Mouse (Mus musculus) forebrain, embryonic 13.5 days (tissue): Measurements from ENCODE around the gene Elp4. TPM values are rescaled to one million over a fixed set of nuclear protein-coding genes. Genes with fewer than 3 reads are reported as not detected.

Experiments
- ATAC-seq: fragments of 200-750 bp; cut with Nextera tagmentation; 2 replicates; pipeline ENCODE4 v1.8.0; 2017
- H3K27ac ChIP-seq: fragments of 300-500 bp; sonication (generic); 2 replicates; pipeline ENCODE4 v1.5.1; 2015; ENCODE audit warnings: inconsistent platforms, mild to moderate bottlenecking, moderate library complexity
- H3K27me3 ChIP-seq: fragments of 300-500 bp; sonication (generic); 2 replicates; pipeline ENCODE4 v1.6.1; 2015; ENCODE audit warnings: mild to moderate bottlenecking, inconsistent platforms
- H3K36me3 ChIP-seq: fragments of 300-500 bp; sonication (generic); 2 replicates; pipeline ENCODE4 v1.6.1; 2015; ENCODE audit warnings: mild to moderate bottlenecking, inconsistent platforms; ENCODE audit not compliant: poor library complexity, severe bottlenecking
- H3K4me1 ChIP-seq: fragments of 300-500 bp; sonication (generic); 2 replicates; pipeline ENCODE4 v1.6.1; 2015; ENCODE audit warnings: inconsistent platforms
- H3K4me2 ChIP-seq: fragments of 300-500 bp; sonication (generic); 2 replicates; pipeline ENCODE4 v1.6.1; 2015; ENCODE audit warnings: inconsistent platforms, mild to moderate bottlenecking, moderate library complexity
- H3K4me3 ChIP-seq: fragments of 300-500 bp; sonication (generic); 2 replicates; pipeline ENCODE4 v1.5.1; 2015; ENCODE audit warnings: mild to moderate bottlenecking, inconsistent platforms
- H3K9ac ChIP-seq: fragments of 300-500 bp; sonication (generic); 2 replicates; pipeline ENCODE4 v1.6.1; 2015; ENCODE audit warnings: mild to moderate bottlenecking, inconsistent platforms
- H3K9me3 ChIP-seq: fragments of 300-500 bp; sonication (generic); replicated peaks from 2 replicates; pipeline ENCODE4 v1.6.1; 2016; ENCODE audit warnings: inconsistent platforms
- WGBS: fragments of 180-500 bp; shearing (Covaris S2); methylation state at CpG from one replicate; pipeline ENCODE4 v1.1.7; 2015; 5-methylcytosine and 5-hydroxymethylcytosine counted together
- polyA plus RNA-seq: library from polyadenylated mRNA; unstranded; fragments of >200 nt; fragmentation: Nextera tagmentation; extraction: Ambion mirVana; gene quantifications from 2 replicates; pipeline ENCODE4 v1.2.1, GENCODE M21; 2015

Elp4 gene
- polyA plus RNA-seq, 1 experiment from 2014 or later = 52.3 TPM

DNA sequence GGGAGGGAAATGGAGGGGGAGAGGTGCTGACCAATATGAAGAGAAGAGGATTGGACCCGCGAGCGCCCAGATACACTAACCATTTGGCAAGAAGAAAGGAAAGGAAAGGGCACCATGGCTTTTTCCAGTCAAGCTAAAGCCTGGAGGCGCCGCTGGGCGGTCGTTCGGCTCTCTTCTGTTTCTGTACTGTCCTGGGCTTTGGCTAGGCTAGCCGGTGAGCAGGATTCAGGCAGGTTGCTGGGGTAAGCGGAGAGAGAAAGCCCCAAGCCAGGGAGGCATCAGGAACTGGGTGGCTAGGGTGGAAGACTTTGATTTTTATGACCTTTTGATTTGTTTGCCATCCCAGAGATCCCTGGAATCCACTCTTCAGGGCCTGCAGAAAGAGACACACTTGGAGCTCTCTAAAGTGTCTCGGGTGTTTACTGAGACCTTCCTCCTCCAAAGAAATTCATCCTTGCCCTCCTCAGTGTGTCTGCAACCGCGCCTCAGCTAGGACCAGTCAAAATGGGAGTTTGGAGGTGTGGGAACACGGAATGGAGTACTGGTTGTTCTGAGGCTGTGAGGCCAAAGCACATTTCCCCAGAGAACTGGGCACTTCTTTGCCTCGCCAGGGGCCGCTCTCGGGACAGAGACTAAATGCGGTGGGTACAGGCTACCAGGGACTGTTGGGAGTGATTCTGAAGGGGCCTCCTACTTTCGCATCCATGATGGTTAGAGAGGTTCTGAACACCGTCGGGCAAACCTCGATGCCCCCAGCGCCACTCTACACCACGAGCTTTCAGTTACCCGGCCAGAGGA, 232.4 kb downstream of the Elp4 start:
- H3K4me1 ChIP-seq = peaks cover 85% of the 10 kb centered on the region
- H3K9ac ChIP-seq = peak overlapping the region; percentile 81
- H3K4me3 ChIP-seq = peak overlapping the region; percentile 72
- H3K27ac ChIP-seq = peak overlapping the region; percentile 95
- H3K36me3 ChIP-seq = no peaks in the 10 kb centered on the region
- WGBS = 7% methylated on average over 25 of the region's 25 CpGs
- H3K27me3 ChIP-seq = peaks cover 74% of the 10 kb centered on the region
- no peaks in the 10 kb centered on the region for H3K9me3 ChIP-seq
- ATAC-seq = no peak
- H3K4me2 ChIP-seq = peak overlapping the region; percentile 78

DNA sequence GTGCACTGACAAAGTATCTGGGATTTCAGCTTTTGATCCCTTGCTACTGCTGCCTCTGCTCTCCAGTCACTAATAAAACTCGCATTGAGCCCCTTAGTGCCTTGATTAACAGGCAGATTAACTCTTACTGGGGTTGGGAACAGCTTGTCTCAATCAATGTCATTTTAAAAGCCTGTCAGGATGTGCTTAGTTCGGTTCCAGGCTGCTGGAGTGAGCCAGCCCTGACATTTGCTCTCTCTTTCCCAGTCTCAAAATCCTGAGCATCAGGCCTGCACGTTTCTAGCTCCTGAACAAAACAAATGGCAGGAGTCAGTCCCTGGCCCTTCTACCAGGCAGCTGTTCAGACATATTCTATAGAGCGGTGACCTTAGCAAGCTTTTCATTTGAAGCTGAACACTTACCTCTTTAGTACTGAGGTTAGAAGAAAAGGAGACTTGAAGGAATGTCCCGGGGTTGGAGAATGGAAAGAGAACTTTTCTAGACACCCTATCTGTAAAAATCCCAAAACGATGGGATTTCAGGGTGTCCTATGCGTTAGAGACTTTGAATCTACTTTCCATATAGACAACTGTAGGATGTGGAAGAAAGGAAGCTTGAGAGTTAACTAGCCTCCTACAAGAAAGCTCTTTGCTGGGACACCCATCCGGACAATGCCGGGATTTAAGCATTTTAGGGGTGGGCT, 233.1 kb downstream of the Elp4 start:
- no peaks in the 10 kb centered on the region for H3K36me3 ChIP-seq
- H3K27me3 ChIP-seq = peaks cover 82% of the 10 kb centered on the region
- H3K4me3 ChIP-seq = peak overlapping the region; percentile 72
- no peaks in the 10 kb centered on the region for H3K9me3 ChIP-seq
- ATAC-seq = no peak
- H3K27ac ChIP-seq = peak overlapping the region; percentile 95
- peaks cover 89% of the 10 kb centered on the region for H3K4me1 ChIP-seq
- H3K4me2 ChIP-seq = peak overlapping the region; percentile 78
- peak overlapping the region; percentile 81 for H3K9ac ChIP-seq
- WGBS = 7% methylated on average over 9 of the region's 9 CpGs

DNA sequence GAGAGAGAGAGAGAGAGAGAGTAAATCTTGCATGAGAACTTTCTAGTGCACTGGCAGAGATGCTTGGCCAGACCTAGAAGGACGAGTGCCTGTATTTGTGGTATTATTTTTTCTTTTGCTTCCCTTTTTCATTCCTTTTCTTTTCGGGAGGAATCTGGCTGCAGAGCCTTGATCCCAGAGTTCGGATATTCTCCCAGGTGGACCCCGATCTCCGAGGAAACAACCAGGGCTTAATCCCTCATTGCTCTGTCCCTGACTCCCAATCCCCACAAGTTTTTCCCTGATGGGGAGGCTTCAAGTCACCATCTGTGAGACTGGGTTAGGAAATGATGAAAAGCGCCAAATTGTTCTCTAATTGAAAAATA, 233.7 kb downstream of the Elp4 start:
- H3K36me3 ChIP-seq = no peaks in the 10 kb centered on the region
- ATAC-seq = no peak
- peaks cover 89% of the 10 kb centered on the region for H3K4me1 ChIP-seq
- H3K9ac ChIP-seq = peak overlapping the region; percentile 81
- WGBS = 6% methylated on average over 6 of the region's 6 CpGs
- peaks cover 87% of the 10 kb centered on the region for H3K27me3 ChIP-seq
- peak overlapping the region; percentile 78 for H3K4me2 ChIP-seq
- H3K9me3 ChIP-seq = no peaks in the 10 kb centered on the region
- peak overlapping the region; percentile 95 for H3K27ac ChIP-seq
- peak overlapping the region; percentile 72 for H3K4me3 ChIP-seq

DNA sequence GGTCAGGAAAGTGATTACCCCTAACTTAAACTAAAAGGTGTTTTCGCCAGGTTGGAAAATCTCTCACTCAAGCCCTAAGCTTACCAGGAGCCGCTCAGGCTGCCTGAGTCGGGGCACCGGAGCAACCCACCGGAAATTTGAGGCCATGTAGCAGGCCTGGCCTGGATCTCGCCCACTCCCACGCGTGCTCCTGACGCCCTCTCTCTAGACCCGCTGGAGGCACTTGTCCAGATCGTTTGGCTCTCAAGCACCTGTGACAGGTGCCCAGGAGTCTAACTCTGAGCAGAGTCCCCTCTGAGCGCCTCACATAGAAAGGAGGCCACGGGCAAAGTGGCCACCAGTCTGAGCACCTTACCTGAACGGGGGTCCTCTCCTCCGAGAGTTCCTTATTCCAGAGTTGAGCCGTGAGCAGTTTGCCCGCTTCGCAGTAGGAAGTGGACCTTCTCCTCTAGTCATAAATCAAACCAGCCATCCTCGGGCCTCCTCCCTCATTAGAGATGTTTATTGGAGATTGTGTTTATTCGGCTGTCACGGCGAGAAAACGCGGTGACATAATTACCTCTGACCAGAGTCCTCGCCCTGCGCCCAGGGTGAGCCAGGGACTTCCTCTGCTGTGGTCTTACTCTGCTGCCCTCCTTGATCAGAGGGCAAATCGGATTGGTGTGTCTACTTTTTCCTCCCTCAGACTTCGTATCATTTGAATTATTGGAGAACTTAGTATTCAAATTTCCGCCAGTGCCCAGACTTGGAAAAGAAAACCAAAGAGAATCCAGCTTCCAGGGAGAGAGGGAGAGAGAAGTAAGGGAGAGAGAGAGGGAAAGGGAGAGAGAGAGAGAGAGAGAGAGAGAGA, 234.3 kb downstream of the Elp4 start:
- Histone ChIP-seq H3K9me3 (no peaks in the 10 kb centered on the region), H3K27me3 (peaks cover 93% of the 10 kb centered on the region), H3K27ac (peak overlapping the region; percentile 95), H3K4me2 (peak overlapping the region; percentile 78), H3K4me1 (peaks cover 86% of the 10 kb centered on the region), H3K4me3 (peak overlapping the region; percentile 72), H3K9ac (peak overlapping the region; percentile 81), H3K36me3 (no peaks in the 10 kb centered on the region)
- WGBS = 3% methylated on average over 29 of the region's 29 CpGs
- no peak for ATAC-seq

DNA sequence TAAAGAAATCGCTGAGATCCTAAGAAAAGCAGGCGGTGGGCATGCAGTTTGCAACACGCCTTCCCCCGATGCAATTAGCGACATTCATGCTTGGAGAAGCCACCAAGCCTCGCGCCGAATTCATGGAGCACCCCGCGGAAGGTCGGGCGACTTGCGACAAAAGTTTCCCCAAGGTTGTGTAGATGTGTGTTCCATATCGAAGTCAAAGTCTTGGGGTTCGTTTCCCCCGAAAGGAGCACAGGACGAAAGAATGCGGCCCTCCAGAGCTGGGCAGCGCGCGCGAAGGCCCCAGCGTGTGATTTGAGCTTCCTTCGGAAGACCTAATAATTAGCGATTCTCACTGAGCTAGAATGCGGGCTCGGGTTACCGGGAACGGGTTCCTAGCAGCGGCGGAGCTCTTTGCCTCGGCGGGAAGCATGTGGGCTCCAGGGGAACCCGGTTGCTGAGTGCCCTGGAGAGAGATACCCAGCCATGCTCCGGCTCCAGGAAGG, 234.9 kb downstream of the Elp4 start:
- H3K27ac ChIP-seq = peak overlapping the region; percentile 95
- H3K4me1 ChIP-seq = peaks cover 81% of the 10 kb centered on the region
- H3K4me2 ChIP-seq = peak overlapping the region; percentile 78
- no peak for ATAC-seq
- peaks cover 96% of the 10 kb centered on the region for H3K27me3 ChIP-seq
- no peaks in the 10 kb centered on the region for H3K9me3 ChIP-seq
- H3K9ac ChIP-seq = peak overlapping the region; percentile 81
- peak overlapping the region; percentile 72 for H3K4me3 ChIP-seq
- no peaks in the 10 kb centered on the region for H3K36me3 ChIP-seq
- under 1% methylated on average over 35 of the region's 35 CpGs for WGBS

DNA sequence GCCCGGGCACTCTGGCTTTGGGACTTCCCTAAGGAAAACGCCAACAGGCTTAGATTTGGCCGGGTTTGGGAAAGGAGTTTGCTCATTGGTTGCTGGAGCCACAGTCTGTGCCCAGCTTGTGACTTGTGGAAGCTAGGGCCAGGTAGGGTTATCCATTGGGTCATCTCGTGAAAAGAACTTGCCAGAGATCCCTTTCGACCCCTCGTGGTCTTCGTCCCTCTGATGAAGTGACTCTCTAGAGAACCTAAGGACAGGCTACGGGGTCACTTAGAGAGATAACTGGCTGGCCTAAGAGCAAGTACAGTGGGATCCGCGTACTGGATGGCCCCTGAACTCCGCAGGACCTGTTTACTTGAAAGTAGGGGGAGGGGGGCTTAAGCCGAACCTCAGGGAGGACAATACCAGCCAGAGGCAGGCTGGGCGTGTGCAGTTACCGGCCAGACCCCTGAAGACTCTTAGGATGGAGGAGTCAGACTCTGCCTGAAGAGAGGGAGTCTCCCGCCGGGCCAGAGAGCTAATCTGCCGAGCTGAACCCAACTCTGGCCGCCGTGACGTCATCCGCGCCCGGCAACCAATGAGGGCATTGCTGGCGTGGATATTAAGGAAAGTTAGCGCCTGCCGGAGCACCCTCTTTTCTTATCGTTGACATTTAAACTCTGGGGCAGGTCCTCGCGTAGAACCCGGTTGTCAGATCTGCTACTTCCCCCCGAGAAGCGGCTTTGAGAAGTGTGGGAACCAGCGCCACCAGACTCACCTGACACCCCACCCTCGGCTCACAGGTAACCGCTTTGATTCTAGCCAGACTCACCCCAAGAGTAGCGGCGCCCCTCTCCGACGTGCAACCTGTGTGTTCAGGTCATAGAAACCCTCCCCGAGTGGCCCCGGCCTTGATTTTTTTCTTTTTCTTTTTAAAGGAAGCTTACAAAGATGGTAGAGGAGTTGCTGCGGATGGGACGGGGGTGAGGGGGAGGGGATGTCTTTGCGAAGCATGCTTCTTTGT, 235.8 kb downstream of the Elp4 start, which contains the start of gene Pax6:
Pax6 (plus strand) TSS at position 630 of the 1,000 bp plus-strand sequence.
- Histone ChIP-seq H3K27me3 (peaks cover 97% of the 10 kb centered on the region), H3K9ac (peak within 1 kb of the TSS; percentile 81), H3K4me2 (peak within 1 kb of the TSS; percentile 78), H3K4me1 (peaks cover 73% of the 10 kb centered on the region), H3K36me3 (no peaks in the 10 kb centered on the region), H3K27ac (peak within 1 kb of the TSS; percentile 95), H3K4me3 (peak within 1 kb of the TSS; percentile 72), H3K9me3 (no peaks in the 10 kb centered on the region)
- ATAC-seq = peak; percentile 6
- 2% methylated on average over 44 of the region's 44 CpGs for WGBS

DNA sequence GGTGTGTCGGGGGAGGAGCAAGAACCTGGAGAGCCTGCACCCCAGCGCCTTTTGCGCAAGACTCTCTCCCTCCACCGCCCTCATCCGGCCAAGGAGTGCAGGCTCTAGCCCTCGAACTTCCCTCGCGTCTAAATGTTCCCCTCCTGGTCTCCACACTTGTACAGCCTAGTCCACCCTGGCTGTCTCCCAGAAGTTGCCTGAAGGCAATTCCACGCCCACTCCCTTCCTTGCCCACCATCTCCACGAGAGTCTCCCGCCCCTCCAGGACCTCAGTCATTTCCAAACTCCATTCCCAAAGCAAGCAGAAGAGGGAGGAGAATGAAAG, 236.8 kb downstream of the Elp4 start:
- Histone ChIP-seq H3K4me3 (0 out of 2 replicates have a peak overlapping the region, but pooled peaks have one; percentile 72), H3K4me2 (peak overlapping the region; percentile 78), H3K4me1 (peaks cover 71% of the 10 kb centered on the region), H3K9ac (no peak overlapping the region), H3K27ac (no peak overlapping the region), H3K9me3 (no peaks in the 10 kb centered on the region), H3K36me3 (no peaks in the 10 kb centered on the region), H3K27me3 (peaks cover 97% of the 10 kb centered on the region)
- 4% methylated on average over 11 of the region's 11 CpGs for WGBS
- no peak for ATAC-seq

DNA sequence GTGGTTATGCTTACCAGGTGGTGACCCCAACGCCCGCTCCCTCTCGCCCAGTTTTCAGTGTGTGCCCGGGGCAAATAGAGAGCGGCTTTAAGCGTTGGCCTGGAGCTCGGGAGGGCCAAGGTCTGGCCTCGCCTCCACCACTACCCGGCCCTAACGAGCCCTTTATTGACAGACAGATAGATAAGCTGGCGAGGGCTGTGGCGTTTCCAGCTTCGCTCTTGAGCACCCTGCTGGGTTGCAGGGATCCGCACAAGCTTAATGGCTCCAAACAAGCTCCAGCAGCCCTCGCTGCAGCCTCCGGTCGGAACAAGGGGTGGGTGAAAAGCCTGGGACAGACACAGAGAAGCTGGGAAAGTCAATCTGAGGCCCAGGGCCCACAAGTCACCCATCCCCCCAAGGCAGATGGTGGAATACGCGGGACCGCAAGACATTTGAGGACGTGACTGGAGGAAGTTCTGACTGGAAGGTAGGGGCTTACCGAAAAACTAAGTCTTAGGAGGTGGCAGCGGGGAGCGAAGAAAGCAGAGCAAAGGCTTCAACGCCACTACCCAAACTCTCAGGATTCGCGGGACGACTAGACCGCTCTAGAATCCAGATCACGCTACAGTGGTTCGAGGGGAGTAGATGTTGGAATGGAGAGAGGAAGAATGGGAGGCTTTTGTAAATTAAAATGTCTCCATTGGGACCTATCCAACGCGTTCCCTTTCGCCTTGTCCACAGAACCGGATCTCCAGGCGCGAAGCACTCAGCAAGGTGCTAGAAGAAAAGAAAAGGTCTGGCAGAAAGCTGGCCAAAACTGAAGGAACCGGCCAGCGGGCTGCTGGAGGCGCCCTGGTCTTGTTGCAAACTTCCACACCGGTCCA, 237.4 kb downstream of the Elp4 start:
- H3K4me1 ChIP-seq = peaks cover 65% of the 10 kb centered on the region
- H3K9me3 ChIP-seq = no peaks in the 10 kb centered on the region
- H3K9ac ChIP-seq = no peak overlapping the region
- ATAC-seq = no peak
- peak overlapping the region; percentile 78 for H3K4me2 ChIP-seq
- H3K4me3 ChIP-seq = 0 out of 2 replicates have a peak overlapping the region, but pooled peaks have one; percentile 72
- H3K36me3 ChIP-seq = no peaks in the 10 kb centered on the region
- H3K27me3 ChIP-seq = peaks cover 94% of the 10 kb centered on the region
- 8% methylated on average over 41 of the region's 41 CpGs for WGBS
- H3K27ac ChIP-seq = no peak overlapping the region

DNA sequence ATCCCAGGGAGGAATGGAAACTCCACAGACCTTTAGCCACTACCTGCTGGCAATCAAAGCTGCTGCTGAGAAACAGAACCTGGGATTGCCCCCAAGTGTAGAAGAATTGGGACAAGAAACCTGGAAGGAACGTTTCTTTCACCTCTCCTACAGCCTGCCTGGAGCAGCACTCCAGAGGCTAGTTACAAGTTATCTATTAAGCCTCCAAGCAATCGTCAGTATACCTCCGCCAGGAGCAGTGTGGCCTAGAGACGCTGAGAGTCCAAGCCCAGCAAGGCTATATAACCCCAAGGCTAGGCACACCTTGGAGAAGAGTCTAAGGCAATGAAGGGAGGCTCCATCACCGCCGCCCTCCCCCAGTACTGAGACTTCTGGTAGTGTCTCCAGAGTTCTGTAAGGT, 238.0 kb downstream of the Elp4 start:
- Histone ChIP-seq H3K4me3 (no peak overlapping the region), H3K36me3 (no peaks in the 10 kb centered on the region), H3K27ac (no peak overlapping the region), H3K9ac (no peak overlapping the region), H3K4me1 (peaks cover 64% of the 10 kb centered on the region), H3K4me2 (peak overlapping the region; percentile 78; the same call in 1 of the 2 replicates), H3K27me3 (peaks cover 92% of the 10 kb centered on the region), H3K9me3 (no peaks in the 10 kb centered on the region)
- no peak for ATAC-seq
- 36% methylated on average over 6 of the region's 6 CpGs for WGBS

DNA sequence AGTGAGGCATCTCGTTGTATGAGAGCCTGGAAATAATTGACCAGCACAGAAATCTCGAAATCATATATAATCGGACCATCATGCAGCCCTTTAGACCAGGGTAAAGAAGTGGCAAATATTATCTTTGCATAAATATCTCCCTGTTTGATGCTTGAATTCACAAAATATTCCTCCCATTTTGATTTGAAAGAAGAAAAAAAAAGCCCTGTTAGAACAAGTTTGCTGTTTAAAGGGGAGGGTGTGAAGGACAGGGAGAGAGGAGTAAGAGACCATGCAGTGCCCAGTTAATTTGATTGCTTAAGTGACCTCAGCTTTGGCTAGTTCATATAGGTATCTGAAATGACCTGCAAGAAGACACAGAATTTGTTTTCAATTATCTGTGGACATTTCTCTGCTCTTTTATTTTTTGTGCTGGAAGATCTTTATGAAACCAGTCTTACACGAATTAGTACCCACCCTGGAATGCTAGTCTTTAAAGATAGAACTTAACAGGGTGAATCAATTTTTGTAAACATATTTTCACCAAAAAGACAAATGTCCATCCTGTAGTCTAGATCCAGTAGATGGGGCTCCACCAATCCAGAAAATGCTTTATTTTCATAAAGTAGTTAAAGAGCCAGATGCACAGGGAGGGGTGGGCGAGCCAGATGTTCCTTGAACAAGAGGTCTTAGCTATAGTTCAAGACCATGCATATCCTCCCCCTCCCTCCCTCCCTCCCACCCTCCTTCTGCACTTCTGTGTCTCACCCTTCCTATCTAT, 238.7 kb downstream of the Elp4 start:
- 36% methylated on average over 5 of the region's 5 CpGs for WGBS
- no peak overlapping the region for H3K27ac ChIP-seq
- peaks cover 89% of the 10 kb centered on the region for H3K27me3 ChIP-seq
- no peak overlapping the region for H3K4me2 ChIP-seq
- no peak for ATAC-seq
- H3K9me3 ChIP-seq = no peaks in the 10 kb centered on the region
- no peaks in the 10 kb centered on the region for H3K36me3 ChIP-seq
- no peak overlapping the region for H3K9ac ChIP-seq
- H3K4me1 ChIP-seq = peaks cover 63% of the 10 kb centered on the region
- no peak overlapping the region for H3K4me3 ChIP-seq
